Mouse (Mus musculus): ENCODE results near the gene Pam.
A peak's percentile ranks its signal among the peaks of the same experiment; 100 is the strongest.
"Not testable (repeated sequence)": the region's sequence is repeated elsewhere in the genome, so short reads cannot be mapped to it uniquely, and the experiment has no call there.

Gene Pam

GRCm38 (mm10) chr1:98035736-98036135 lies 59.7 kb downstream of the Pam start:
- DNase-seq (ENCODE audit: low spot score in 2 of 2) = no peak

DNA sequence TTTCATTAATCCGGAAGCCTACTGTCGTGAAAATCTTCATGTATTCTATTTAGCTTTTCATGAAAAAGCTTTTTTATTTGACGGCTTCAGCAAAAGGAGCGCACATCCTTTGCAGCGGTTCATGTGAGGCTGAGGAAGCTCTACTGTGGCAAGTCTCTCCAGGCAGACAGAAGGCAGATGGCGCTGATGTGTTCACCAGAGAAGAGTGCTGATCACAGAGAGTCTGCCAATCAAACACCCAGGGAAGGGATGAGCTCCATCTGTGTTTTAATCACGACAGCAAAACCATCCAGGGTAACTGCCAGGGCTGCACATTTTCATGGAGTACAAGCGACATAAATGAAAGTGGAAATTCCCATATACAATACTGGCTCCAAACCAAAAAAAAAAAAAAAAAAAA lies 63.6 kb downstream of the Pam start:
- no peak for DNase-seq (ENCODE audit: low spot score in 2 of 2)

DNA sequence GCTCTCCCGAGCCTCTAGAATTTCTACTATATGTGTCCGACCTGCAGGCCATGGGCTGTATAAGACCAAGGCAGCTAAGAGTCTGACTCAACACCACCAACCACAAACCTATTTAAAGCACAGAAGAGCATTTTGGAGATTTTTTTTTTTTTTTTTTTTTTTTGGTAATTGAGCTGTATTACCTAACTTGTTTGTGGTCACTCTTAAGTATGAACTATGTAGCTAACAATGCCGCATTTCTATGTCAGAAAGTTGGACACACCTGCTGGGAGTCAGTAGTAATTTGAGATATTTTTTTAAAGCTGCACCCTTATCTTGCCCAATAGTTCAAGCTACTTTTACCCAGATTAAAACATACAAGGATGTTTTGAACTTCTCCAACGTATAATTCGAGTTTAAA lies 66.4 kb downstream of the Pam start:
- DNase-seq (ENCODE audit: low spot score in 2 of 2) = no peak

DNA sequence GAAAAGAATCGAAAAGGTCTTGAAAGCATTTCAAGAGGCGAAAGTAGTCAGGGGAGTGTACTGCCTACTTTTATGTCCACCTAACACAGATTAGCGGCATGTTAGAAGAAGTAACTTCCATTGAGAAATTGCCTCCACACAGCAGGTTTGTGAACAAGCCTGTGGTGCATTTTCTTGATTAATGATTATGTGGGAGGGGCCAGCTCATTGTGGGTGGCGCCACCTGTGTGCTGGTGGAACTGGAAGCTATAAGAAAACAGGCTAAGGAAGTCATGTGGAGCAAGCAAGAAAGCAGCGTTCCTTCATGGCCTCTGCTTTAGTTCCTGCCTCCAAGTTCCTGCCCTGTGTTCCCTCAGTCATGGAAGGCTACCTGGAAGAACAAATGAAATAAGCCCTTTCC lies 67.0 kb downstream of the Pam start:
- DNase-seq (ENCODE audit: low spot score in 2 of 2) = no peak

GRCm38 (mm10) chr1:98027959-98028358 lies 67.5 kb downstream of the Pam start:
- no peak for DNase-seq (ENCODE audit: low spot score in 2 of 2)

- no peak for DNase-seq (ENCODE audit: low spot score in 2 of 2)
These were observed 69.4 kb downstream of the Pam start for GRCm38 (mm10) chr1:98025924-98026640.

GRCm38 (mm10) chr1:98023866-98024265 lies 71.6 kb downstream of the Pam start:
- DNase-seq (ENCODE audit: low spot score in 2 of 2) = no peak

- DNase-seq (ENCODE audit: low spot score in 2 of 2) = no peak
These were observed 76.5 kb downstream of the Pam start for GRCm38 (mm10) chr1:98018987-98019386.

DNA sequence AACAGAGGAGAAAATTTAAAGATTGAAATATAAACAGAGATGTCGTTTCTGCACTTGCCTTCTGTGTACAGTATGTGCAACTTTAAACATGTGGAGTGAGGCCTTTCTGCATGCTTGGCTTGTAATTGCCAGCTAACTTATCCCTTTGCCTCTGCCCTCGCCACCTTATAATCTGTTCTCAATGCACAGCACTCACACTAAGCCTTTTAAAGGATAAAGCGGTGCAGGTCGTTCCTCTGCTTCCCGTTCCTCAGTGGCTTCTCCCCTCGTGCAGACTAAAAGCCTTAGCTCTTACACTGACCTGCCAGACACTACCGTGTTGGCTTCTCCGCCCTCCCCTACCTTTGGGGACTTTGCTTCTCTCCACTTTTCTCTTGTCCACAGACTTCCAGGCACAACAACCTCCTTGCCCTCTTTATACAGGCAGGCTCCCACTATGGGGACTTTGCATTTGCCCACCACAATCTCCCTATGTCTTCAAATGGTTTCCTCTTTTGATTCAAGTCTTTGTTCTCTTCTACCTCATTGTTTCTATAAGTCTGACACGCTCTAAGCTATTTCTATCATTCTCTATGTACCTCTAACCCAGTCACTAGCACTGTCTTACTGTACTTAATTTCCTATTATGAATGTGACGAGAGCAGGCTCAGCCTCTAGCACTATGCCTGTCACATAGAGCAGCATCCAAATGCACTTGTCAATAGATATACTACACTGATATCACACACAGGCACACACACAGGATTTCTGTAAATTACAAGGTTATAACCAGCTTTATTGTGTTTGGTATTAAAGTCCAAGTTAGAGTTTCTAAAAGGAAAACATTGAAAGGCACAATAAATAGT lies 79.2 kb downstream of the Pam start:
- DNase-seq (ENCODE audit: low spot score in 2 of 2) = no peak

- no peak for DNase-seq (ENCODE audit: low spot score in 2 of 2)
These were observed 79.9 kb downstream of the Pam start for GRCm38 (mm10) chr1:98015564-98015963.

DNA sequence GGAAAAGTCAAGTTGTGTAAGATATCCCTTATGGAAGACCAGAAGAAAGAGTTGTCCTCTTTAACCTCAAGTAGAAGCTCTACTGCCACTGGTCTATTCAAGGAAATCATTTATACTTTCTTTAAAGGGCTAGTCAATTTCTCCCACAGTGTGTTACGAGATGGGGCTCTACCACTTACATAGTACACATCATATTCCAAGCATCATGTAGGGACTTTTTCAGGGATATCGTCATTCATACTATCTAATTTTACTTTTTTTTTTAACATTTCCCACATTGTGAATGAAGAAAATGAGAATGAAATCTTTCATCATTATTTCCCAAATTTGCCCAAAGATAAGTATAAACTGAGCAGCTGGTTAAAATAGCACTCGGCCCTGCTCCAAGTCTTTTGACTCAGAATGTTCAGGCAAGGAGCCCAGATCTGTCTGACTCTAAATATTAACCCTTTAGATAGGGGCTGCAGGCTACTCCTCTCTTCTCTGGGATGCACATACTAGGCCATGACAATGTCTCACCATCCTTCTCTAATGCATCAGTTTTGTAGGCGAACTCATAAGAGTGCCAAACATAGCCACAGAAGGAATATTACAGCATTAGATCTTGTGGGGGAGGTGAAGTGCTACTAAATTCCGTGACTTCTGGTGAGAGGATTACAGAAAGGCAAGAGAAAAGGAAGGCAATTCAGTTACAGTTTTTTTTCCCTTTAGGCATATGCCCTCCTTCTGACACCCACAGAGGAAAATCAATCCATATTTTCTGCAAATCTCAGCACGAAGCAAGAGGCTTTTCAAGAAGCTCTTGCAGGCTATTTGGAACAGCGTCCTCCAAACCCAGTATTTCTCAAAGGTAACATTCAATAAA lies 92.7 kb downstream of the Pam start:
- DNase-seq (ENCODE audit: low spot score in 2 of 2) = no peak

- DNase-seq (ENCODE audit: low spot score in 2 of 2) = no peak
These were observed 96.0 kb downstream of the Pam start for GRCm38 (mm10) chr1:97999465-97999864.

DNA sequence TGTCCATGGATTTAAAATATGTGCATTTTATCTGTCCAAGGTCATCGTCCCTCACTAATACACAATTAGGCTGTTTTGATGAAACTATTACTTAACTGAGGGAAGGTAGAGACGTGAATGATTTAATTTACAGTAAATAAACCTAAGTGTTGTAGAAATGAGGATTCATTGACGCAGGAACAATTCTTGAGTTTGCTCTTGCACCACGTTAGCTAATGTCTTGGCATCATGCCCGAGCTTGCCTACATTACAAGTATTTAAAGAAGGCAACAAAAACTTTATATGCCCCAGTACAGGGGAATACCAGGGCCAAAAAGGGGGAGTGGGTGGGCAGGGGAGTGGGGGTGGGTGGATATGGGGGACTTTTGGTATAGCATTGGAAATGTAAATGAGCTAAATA lies 96.5 kb downstream of the Pam start:
- not testable (repeated sequence) for DNase-seq (ENCODE audit: low spot score in 2 of 2)

- DNase-seq (ENCODE audit: low spot score in 2 of 2) = no peak
These were observed 98.4 kb downstream of the Pam start for GRCm38 (mm10) chr1:97997088-97997487.

DNA sequence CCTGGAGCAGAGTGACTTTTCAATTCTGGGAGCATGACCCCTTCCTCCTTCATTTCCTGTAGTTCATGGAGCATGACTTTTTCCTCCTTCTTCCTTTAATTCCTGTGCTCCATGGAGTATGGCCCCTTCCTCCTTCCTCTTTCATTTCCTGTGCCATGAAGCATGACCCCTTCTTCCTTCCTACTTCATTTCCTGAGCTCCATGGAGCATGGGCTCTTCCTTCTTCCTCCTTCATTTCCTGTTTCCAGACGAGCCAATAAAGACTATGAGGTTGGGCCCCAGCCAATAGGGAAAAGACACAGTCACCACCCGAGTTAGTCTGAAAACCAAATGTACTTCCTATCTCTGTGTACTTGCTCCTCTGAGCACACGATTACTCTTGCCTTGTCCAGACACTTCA lies 103.5 kb downstream of the Pam start:
- no peak for DNase-seq (ENCODE audit: low spot score in 2 of 2)

DNA sequence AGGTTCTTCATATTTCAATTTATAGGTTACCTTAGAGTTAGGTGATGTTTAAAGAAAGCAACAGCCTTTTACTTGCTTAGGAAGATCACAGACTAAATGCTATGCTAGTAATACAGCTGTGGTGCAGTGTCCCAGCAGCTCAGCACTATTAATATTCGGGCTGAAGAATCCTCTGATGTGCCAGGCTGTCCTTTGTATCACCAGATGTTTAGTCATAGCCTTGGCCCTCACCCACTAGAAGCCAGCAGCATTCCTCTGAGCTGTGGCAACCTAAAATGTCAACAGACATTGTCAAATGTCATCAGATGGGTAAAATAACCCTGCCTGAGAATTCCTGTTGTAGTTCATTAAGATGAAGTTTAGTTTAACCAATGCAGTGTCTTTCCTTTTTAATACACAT lies 112.3 kb downstream of the Pam start:
- DNase-seq (ENCODE audit: low spot score in 2 of 2) = no peak

DNA sequence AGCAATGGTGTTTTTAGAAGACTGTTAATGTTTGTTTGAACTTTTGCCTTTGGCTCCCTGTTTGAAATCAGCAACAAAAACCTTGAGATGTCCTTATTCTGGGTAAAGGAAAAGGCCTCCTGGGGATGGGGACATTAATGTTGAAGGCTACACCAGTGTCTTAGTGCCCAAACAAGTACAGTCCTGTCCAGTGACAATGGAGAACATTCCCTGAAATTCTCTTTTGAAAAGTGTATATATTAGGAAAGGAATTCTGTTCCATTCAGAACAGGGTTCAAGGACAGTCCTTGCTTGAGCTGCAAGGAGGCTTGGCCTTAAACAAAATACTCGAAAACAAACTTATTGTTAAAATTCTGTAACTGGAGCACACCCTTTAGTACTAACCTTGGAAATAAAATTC lies 116.0 kb downstream of the Pam start:
- DNase-seq (ENCODE audit: low spot score in 2 of 2) = no peak

DNA sequence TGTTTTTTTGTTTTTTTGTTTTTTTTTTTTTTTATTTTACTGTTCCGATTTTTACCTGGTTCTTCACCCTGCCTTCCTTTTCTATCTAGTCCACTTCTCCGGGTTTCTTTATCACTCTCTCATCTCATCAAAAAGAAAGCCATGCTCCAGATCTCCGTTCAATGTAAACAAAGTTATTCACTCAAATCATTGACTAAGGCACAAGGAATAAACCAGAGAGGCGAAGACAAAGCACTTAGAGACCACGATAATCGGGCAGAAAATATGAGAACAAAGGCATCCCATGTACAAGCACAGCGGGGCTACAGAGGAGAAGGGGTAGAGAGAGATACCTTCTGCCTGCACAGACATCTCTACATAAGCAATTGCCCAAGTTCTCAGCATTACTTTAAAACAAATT lies 117.9 kb downstream of the Pam start:
- no peak for DNase-seq (ENCODE audit: low spot score in 2 of 2)

GRCm38 (mm10) chr1:97976873-97977473 lies 118.5 kb downstream of the Pam start:
- DNase-seq (ENCODE audit: low spot score in 2 of 2) = peak; percentile 66 to 68

DNA sequence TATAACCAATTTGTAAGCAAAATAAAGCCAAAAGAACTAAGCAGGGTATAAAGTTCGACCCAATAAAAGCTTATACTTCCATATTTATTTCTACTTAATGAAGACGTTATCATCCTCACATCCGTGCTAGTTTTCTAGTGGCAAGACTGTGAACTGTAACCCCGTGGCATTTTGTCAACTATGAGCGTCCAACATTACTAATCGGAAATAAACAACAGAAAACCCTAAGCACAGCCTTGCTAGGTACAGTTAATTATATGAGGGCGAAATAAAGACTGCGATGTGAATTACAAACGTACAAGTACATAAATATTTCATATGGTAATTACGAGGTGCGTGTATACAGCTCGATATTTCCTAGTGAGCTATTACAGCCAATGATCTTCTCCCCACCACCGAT lies 119.4 kb downstream of the Pam start:
- no peak for DNase-seq (ENCODE audit: low spot score in 2 of 2)

DNA sequence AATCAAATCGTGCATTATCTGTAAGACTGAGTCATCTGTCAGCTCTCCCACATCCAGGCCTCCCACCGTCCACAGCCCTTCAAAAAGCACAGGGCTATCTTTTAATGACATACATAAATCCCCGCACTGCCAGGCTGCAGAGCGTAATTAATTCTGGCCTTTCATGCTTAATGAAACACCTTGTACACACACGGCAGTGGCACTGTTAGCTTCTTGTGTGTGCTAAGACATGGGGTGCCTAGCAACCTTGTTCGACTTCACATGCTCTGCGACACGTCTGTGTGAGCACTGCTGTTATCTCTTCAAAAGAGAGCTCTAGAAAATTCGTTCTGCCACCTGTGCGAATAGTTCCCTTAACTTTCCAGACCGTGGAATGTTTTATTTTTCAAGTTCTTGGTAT lies 120.5 kb downstream of the Pam start:
- no peak for DNase-seq (ENCODE audit: low spot score in 2 of 2)

DNA sequence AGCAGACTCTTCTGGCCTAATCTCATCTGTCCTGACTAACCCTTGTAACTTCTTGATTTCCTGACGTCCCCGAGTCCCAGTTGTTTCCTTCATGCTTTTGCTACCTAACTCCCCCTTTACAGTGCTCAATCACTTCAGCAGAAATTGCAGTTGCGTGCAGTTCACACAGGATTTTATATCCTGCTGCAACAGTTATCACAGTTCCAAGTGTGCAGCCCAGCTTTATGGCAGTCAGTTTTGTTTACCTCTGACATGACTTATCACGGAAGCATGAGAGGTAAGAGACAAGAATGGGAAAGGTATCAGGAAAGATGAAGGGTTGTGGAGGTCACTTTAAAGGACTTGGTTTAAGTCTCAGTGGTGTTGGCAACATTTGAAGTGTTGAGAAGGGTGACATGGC lies 125.7 kb downstream of the Pam start:
- no peak for DNase-seq (ENCODE audit: low spot score in 2 of 2)
